Mouse (Mus musculus): Measurements from ENCODE around the gene BC049352. TPM values are rescaled to one million over a fixed set of nuclear protein-coding genes. Genes with fewer than 3 reads are reported as not detected.

Gene BC049352
- polyA plus RNA-seq, 1 experiment from 2014 or later, result not detected

DNA sequence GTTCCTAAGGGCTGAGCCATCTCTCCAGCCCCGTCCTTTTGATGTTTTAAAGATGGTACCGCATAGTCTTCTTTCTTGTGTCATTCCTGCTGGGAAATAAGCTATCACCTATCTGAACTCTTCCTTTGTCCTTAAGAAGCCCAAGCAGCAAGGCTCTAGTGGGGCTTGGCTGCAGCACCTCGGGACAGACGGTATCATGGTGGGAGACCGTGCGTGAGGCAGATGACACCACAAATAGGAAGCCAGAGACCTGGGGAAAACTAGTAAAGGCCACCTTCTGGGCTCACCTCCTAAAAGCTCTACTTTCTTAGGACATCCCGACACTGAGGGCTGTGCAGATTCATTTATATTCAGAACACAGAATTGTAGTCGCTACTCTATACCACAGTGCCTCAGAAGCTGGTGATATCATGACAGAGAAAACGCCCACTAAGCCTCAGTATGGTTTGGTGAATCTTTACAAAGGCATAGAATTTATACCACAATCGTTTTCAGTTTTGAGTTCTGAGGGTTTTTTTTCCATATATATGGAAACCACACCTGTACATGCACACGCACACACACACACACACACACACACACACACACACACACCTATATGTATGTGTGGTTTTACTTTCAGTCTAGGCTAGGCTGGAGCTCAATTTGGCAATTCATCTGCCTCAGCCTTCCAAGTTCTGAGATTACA is 109.8 kb downstream of the BC049352 start:
- Histone ChIP-seq H3K4me2 (ENCODE audit: low read depth, low read length) (no peak overlapping the region), H3K36me3 (replicated peaks; ENCODE audit: control insufficient read depth, insufficient read depth, low read depth, low read length) (no peaks in the 10 kb centered on the region), H3K9ac (replicated peaks; ENCODE audit: low read length) (no peak overlapping the region), H3K27me3 (ENCODE audit: control insufficient read depth, insufficient read depth, low read length) (no peaks in the 10 kb centered on the region), H3K4me3 (ENCODE audit: low read depth, low read length) (no peak overlapping the region), H3K4me1 (ENCODE audit: control insufficient read depth, insufficient read depth, low read length) (no peaks in the 10 kb centered on the region), H3K27ac (replicated peaks; ENCODE audit: low read depth, low read length) (no peak overlapping the region), H3K9me3 (replicated peaks; ENCODE audit: control insufficient read depth, low read length) (no peaks in the 10 kb centered on the region)
- no peak for ATAC-seq (replicated peaks; ENCODE audit: insufficient number of reproducible peaks, low FRiP score, low TSS enrichment, low read depth)
- WGBS, result 87% methylated on average over 11 of the region's 11 CpGs
- DNase-seq (ENCODE audit: low spot score), result no peak

DNA sequence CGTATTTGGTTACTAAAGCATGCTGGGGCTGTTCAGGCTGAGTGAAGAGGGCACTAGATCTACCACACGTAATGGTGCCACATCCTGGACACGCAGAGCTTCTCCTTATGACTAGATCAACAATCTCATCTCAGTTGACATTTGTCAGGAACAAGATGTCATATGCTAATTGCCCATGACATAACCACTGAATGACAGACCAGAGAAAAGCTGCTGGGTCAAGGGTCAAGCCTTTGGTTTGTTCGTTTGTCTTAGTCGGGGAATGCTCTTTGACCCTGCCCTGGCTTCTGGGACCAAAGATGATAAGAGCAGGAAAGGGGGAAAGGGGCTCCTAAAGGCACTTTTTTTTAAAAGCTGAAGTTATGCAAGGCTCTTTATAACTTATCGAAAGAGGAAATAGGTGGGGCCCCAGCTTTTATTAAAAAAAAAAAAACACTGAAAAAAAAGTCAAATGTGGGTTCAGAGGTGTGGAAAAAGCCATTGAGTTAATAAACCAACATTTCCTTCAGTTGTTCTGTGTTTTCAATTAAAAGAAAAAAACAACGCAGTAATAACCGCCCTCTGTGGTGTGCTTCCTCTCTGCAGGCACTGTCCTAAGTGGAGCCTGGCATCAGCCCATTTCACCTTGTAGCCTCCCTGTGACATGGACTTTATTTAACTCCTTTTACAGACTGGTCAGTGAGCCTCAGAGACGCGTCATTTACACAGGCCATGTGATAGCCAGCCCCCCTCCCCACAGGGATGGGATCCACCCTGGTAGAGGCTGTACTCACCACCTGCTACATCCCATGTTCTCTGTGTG is 112.6 kb downstream of the BC049352 start:
- ATAC-seq (replicated peaks; ENCODE audit: insufficient number of reproducible peaks, low FRiP score, low TSS enrichment, low read depth), result no peak
- 38% methylated on average over 10 of the region's 10 CpGs for WGBS

DNA sequence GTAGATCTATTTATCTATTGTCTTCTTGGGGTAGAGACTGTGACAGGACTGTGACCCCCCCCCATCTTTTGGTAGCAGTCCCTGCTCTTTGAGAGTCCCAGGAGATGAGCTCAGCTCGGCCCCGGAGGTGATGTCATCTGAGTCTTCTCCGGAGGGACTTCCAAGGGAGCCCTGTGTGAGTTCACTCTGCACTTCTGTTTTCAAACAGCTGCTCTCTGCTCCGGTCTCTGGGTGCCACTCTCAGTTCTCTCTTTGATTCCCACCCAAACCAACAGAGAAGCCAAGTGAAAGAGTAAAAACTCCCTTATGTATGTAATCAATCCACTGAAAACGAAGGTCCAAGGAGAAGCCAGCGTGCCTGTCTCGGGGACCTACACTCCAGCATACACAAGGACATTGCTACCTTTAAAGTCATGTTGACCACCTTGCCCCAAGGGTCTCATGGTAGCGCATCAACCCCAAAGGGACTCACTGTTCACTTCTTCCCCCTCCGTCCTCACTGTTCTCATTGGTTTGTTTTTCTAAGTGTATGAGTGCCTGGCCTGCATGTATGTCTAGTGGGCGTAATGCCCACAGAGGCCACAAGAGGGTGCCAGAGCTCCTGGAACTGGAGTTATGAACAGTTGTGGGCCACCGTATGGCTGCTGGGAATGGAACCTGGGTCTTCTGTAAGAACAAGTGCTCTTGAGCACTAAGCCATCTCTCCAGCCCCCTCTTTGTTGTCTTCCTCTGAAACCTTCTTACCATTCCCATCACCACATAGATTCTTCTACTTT is 117.6 kb downstream of the BC049352 start:
- peak; percentile 64 for DNase-seq (ENCODE audit: low spot score)
- Histone ChIP-seq H3K4me2 (ENCODE audit: low read depth, low read length) (no peak overlapping the region), H3K27ac (replicated peaks; ENCODE audit: low read depth, low read length) (no peak overlapping the region), H3K9ac (replicated peaks; ENCODE audit: low read length) (no peak overlapping the region), H3K9me3 (replicated peaks; ENCODE audit: control insufficient read depth, low read length) (no peaks in the 10 kb centered on the region), H3K4me3 (ENCODE audit: low read depth, low read length) (no peak overlapping the region), H3K4me1 (ENCODE audit: control insufficient read depth, insufficient read depth, low read length) (no peaks in the 10 kb centered on the region), H3K27me3 (ENCODE audit: control insufficient read depth, insufficient read depth, low read length) (no peaks in the 10 kb centered on the region), H3K36me3 (replicated peaks; ENCODE audit: control insufficient read depth, insufficient read depth, low read depth, low read length) (no peaks in the 10 kb centered on the region)
- WGBS, result 80% methylated on average over 11 of the region's 11 CpGs
- ATAC-seq (replicated peaks; ENCODE audit: insufficient number of reproducible peaks, low FRiP score, low TSS enrichment, low read depth), result no peak

More for the DNA sequence above, 112.6 kb downstream of the BC049352 start:
- no peaks in the 10 kb centered on the region for H3K27me3 ChIP-seq (ENCODE audit: control insufficient read depth, insufficient read depth, low read length)
- H3K4me3 ChIP-seq (ENCODE audit: low read depth, low read length), result no peak overlapping the region
- no peak overlapping the region for H3K9ac ChIP-seq (replicated peaks; ENCODE audit: low read length)
- H3K9me3 ChIP-seq (replicated peaks; ENCODE audit: control insufficient read depth, low read length), result no peaks in the 10 kb centered on the region
- no peak overlapping the region for H3K4me2 ChIP-seq (ENCODE audit: low read depth, low read length)
- DNase-seq (ENCODE audit: low spot score), result no peak
- no peaks in the 10 kb centered on the region for H3K4me1 ChIP-seq (ENCODE audit: control insufficient read depth, insufficient read depth, low read length)
- H3K27ac ChIP-seq (replicated peaks; ENCODE audit: low read depth, low read length), result no peak overlapping the region
- no peaks in the 10 kb centered on the region for H3K36me3 ChIP-seq (replicated peaks; ENCODE audit: control insufficient read depth, insufficient read depth, low read depth, low read length)

Small RNA genes lying within 50 kb of the gene (microRNA-seq; reads per million reads assigned to microRNA genes)
- gene Mir7086 (ENCODE audit: borderline number of aligned reads), result not detected

Other genes starting within 250 kb of the BC049352 start
- 31.3 and 34.3 TPM in 2 replicates for gene Ube4a, start 216.4 kb upstream of the BC049352 start, polyA plus RNA-seq (2014; fragmentation: Nextera tagmentation; extraction: Ambion mirVana)
- gene Cd3g, start 201.6 kb upstream of the BC049352 start, polyA plus RNA-seq (2014; fragmentation: Nextera tagmentation; extraction: Ambion mirVana), result not detected in 2 replicates
- not detected in 2 replicates for gene Cd3d, start 200.2 kb upstream of the BC049352 start, polyA plus RNA-seq (2014; fragmentation: Nextera tagmentation; extraction: Ambion mirVana)
- gene Cd3e, start 172.4 kb upstream of the BC049352 start, polyA plus RNA-seq (2014; fragmentation: Nextera tagmentation; extraction: Ambion mirVana), result not detected in 2 replicates
- gene Mpzl2, start 142.2 kb upstream of the BC049352 start, polyA plus RNA-seq (2014; fragmentation: Nextera tagmentation; extraction: Ambion mirVana), result 8.8 and 9.2 TPM in 2 replicates
- 2.0 and 2.3 TPM in 2 replicates for gene Mpzl3, start 126.8 kb upstream of the BC049352 start, polyA plus RNA-seq (2014; fragmentation: Nextera tagmentation; extraction: Ambion mirVana)
- gene Jaml, start 102.8 kb upstream of the BC049352 start, polyA plus RNA-seq (2014; fragmentation: Nextera tagmentation; extraction: Ambion mirVana), result 0.49 and 0.50 TPM in 2 replicates
- gene Scn2b, start 64.2 kb upstream of the BC049352 start, polyA plus RNA-seq (2014; fragmentation: Nextera tagmentation; extraction: Ambion mirVana), result 4.1 and 4.9 TPM in 2 replicates
- 0.04 and 0.21 TPM in 2 replicates for gene Scn4b, start 43.6 kb upstream of the BC049352 start, polyA plus RNA-seq (2014; fragmentation: Nextera tagmentation; extraction: Ambion mirVana)
- gene Tmprss4, start 22.1 kb downstream of the BC049352 start, polyA plus RNA-seq (2014; fragmentation: Nextera tagmentation; extraction: Ambion mirVana), result 0.35 TPM in 1 of 2 replicates, not detected in the other
- 0.22 and 1.2 TPM in 2 replicates for gene Il10ra, start 87.1 kb downstream of the BC049352 start, polyA plus RNA-seq (2014; fragmentation: Nextera tagmentation; extraction: Ambion mirVana)
- 0.55 and 0.74 TPM in 2 replicates for gene Tmprss13, start 137.1 kb downstream of the BC049352 start, polyA plus RNA-seq (2014; fragmentation: Nextera tagmentation; extraction: Ambion mirVana)
- gene Fxyd6, start 188.2 kb downstream of the BC049352 start, polyA plus RNA-seq (2014; fragmentation: Nextera tagmentation; extraction: Ambion mirVana), result 83.0 and 93.1 TPM in 2 replicates
- 1.7 and 1.9 TPM in 2 replicates for gene Fxyd2, start 217.7 kb downstream of the BC049352 start, polyA plus RNA-seq (2014; fragmentation: Nextera tagmentation; extraction: Ambion mirVana)
- gene Dscaml1, start 244.6 kb downstream of the BC049352 start, polyA plus RNA-seq (2014; fragmentation: Nextera tagmentation; extraction: Ambion mirVana), result 0.76 and 0.86 TPM in 2 replicates